Mouse (Mus musculus) cerebellum, adult 8-10 months (tissue): ENCODE measurements around the gene Eif1.
"Not testable (repeated sequence)": the region's sequence is repeated elsewhere in the genome, so short reads cannot be mapped to it uniquely, and the experiment has no call there.

ENCODE experiments used
- DNase-seq: peaks from one replicate; pipeline ENCODE4 v3.0.0; 2022

The Eif1 gene

DNA sequence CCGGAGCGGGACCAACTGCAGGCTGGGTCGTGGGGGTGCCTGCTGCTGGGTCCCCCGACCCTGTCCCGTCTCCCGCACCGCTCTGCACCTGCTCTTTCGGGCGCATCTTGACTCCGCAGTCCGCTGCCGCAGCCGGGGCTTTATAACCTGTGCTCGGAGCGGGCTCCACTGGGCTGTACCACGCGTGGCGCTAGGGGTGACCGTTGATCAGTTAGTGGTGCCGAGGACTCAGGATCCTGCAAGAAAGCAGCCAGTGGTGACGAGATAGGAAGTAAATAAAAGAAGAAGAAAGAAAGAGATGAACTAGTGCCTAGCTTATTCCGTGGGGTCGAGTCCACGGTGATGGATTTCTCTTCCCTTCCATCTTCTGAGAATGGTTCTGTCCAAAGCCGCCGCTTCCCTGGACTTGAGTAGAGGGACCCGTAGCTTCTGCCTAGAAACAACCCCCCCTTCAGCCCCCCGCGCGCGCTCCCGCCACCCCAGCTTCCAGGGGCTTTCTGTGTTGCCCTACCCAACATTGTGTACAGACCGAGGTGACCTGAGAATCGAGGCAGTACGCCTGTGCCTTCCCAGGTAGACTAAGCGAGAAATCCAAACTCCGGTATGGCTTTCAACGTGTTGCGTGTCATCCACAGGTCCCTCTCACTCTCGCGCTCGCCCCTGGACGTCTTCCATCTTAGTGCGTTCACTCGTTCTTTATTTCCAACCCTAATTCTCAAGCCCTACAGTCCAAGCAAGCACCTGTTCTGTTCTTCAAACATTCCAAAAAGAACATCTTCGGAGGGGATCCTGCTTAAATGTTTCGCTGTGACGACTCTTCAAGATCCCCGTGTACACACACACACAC, 36.5 kb downstream of the Eif1 start, which contains the start of gene Hap1:
Hap1 (minus strand) TSS at position 157 of the 847 bp plus-strand sequence.
- DNase-seq: peak; percentile 86

DNA sequence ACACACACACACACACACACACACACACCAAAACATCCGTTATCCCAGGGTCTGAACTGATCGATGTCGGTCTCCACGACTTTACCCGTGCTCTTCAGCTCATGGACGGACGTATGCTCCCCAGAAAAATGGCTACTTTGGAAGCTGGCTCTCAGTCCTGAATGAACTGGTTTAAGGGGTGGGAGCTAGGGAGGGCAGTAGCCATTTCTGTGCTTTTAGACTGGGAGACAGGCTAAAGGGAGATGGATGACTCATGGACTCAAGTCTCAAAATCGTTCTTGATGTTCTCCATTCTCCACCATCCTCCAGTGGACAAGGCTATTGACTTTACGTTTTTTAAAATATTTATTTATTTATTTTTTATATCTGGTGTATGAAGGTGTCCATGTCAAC, 37.1 kb downstream of the Eif1 start:
- no peak for DNase-seq

- DNase-seq: no peak
Observed at GRCm38 (mm10) chr11:100357408-100357807, 37.7 kb downstream of the Eif1 start.

DNA sequence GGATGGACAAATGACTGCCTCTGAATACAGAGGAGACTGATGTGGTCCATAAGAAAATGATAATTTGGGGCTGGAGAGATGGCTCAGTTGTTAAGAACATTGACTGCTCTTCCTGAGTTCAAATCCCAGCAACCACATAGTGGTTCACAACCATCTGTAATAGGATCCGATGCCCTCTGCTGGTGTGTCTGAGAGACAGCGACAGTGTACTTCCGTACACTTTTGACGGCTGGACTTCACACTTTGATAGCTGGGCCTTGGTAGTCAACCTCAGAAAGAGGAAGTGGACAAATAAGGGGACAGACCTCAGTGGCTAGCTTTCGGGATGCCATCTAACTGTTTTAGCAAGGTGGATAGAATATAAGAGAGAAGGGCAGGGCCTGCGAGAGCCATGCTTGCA, 40.5 kb downstream of the Eif1 start:
- no peak for DNase-seq

DNA sequence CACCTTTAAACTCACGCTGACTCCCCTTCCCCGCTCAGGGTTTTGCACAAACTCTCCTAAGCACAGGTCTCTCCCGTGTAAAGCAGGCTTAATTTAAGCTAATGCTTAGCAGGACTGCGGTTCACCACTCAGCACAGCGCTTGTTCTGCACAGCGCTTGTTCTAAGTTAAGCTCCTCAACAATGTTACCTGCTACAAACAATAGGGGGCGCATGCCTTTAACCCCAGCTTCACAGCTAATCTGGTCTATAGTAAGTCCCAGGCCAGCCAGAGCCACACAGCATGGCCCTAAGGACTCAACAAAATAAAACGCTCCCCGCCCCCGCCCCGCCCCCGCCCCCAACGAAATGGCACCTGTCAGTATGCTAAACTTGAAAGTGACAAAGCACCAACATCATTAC, 41.4 kb downstream of the Eif1 start:
- DNase-seq: not testable (repeated sequence)

- DNase-seq: peak; percentile 90
Observed at GRCm38 (mm10) chr11:100362209-100362978, 42.7 kb downstream of the Eif1 start.

DNA sequence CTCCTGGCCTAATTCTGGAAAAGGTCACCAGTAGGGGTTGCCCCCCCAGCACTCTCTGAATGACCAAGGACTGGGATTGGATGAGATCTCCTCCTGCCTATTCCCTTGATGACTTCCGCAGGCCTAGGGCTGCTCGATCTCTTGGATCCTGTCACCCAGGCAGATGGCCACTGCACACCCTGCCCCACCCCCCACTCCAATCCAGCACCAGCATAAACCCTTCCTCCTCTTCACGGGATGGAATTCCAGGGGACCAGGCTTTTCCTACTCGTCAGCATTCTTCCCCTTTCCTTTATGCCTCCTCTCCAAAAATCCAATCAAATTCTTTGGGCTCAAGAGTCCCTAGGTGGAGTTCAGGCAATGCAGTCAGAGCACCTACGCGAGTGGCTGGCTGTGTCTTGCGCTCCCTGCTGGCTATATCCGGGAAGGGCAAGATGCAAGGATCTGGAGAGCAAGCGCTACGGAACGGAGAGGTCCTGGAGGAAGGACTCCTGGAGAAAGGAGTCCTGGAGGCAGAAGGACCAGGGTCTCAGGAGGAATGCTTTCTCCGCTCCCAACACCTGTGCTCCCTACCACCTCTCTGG, 43.4 kb downstream of the Eif1 start:
- peak; percentile 81 for DNase-seq

DNA sequence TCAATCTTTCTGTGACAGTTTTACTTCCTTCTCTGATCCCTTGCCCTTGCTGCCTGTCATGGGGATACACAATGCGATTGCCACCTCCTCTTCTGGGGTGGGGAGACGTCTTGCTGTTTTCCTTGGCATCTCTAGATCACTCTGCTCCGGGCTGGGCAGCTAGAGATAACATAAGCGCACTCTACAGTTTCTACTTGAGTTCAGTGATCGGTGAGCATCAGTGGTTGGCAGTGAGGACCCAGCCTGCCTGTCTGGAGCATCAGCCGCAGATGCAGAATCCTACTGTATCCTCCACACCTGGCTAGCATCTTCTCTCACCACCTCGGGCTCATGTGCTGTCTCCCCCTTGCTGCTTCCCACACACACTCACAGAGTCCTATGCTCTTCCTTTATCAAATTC, 49.5 kb downstream of the Eif1 start:
- no peak for DNase-seq

GRCm38 (mm10) chr11:100369822-100370221, 50.1 kb downstream of the Eif1 start:
- DNase-seq: no peak
